Mouse (Mus musculus) cortical plate, adult 2 months (tissue): ENCODE results near the gene Obsl1.

Experiments used
- CTCF ChIP-seq: fragments of 200-500 bp; IDR thresholded peaks from 2 replicates; pipeline ENCODE4 v1.5.1; 2011; ENCODE audit warnings: mild to moderate bottlenecking, control low read depth, low read length; ENCODE audit not compliant: insufficient read depth; ENCODE audit errors: extremely low read depth
- POLR2A ChIP-seq: fragments of 200-500 bp; IDR thresholded peaks from 2 replicates; pipeline ENCODE4 v1.6.1; 2011; ENCODE audit warnings: mild to moderate bottlenecking, low read length, control low read depth; ENCODE audit not compliant: insufficient read depth; ENCODE audit errors: extremely low read depth

DNA sequence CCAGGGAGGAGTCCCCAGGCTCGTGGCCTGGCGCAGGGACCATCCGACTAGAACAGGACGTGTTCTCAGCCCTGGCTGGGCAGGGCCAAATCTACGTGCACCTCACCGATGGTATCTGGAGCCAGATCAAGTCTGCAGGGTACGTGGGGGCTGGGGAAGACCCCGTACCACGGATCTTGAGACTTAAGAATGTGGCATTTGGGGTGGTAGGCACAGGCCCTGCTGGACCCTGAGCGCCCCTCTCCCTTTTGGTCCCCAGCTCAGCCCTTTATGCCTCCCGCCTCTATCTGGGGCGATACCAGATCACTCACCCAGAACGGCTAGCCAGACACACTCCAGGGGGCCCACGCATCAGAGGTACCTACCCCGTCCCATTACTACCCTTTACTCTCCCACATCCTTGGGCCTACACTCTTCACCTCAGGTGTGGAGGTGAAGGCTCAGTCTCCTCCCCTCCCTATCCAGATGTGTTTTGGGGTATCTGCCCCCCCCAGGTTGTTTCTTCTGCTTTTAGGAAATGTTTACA, 64.7 kb downstream of the Obsl1 start:
- TF ChIP-seq POLR2A, result no peak
- no peak for TF ChIP-seq CTCF
